Mouse (Mus musculus) forebrain, embryonic 14.5 days (tissue): ENCODE measurements around the gene Atxn1. TPM values are rescaled to one million over a fixed set of nuclear protein-coding genes. Genes with fewer than 3 reads are reported as not detected.

Source experiments
- ATAC-seq: fragments of 200-750 bp; cut with Nextera tagmentation; 2 replicates; pipeline ENCODE4 v1.8.0; 2017; ENCODE audit warnings: mild to moderate bottlenecking, moderate library complexity
- DNase-seq: peaks from one replicate; pipeline ENCODE4 v3.0.0-alpha.2; 2015; ENCODE audit warnings: low spot score
- H3K27ac ChIP-seq: fragments of 300-500 bp; sonication (generic); 2 replicates; pipeline ENCODE4 v1.5.1; 2014; ENCODE audit warnings: low read depth, mild to moderate bottlenecking, control low read depth, low read length, moderate library complexity
- H3K27me3 ChIP-seq: fragments of 300-500 bp; sonication (generic); replicated peaks from 2 replicates; pipeline ENCODE4 v1.6.1; 2014; ENCODE audit warnings: low read length, control low read depth, mixed read lengths; ENCODE audit not compliant: control insufficient read depth, insufficient read depth
- H3K36me3 ChIP-seq: fragments of 300-500 bp; sonication (generic); 2 replicates; pipeline ENCODE4 v1.6.1; 2014; ENCODE audit warnings: low read length, control low read depth; ENCODE audit not compliant: control insufficient read depth, insufficient read depth
- H3K4me1 ChIP-seq: fragments of 300-500 bp; sonication (generic); 2 replicates; pipeline ENCODE4 v1.6.1; 2014; ENCODE audit warnings: antibody characterized with exemption, low read length, control low read depth; ENCODE audit not compliant: control insufficient read depth, insufficient read depth
- H3K4me2 ChIP-seq: fragments of 300-500 bp; sonication (generic); 2 replicates; pipeline ENCODE4 v1.6.1; 2014; ENCODE audit warnings: mild to moderate bottlenecking, control low read depth, low read length
- H3K4me3 ChIP-seq: fragments of 300-500 bp; sonication (generic); 2 replicates; pipeline ENCODE4 v1.5.1; 2014; ENCODE audit warnings: low read depth, low read length, control low read depth
- H3K9ac ChIP-seq: fragments of 300-500 bp; sonication (generic); 2 replicates; pipeline ENCODE4 v1.6.1; 2014; ENCODE audit warnings: mild to moderate bottlenecking, low read length, control low read depth, moderate library complexity
- H3K9me3 ChIP-seq: fragments of 300-500 bp; sonication (generic); replicated peaks from 2 replicates; pipeline ENCODE4 v1.6.1; 2016; ENCODE audit warnings: low read length, control low read depth, mixed read lengths; ENCODE audit not compliant: control insufficient read depth
- WGBS: fragments of 180-500 bp; shearing (Covaris S2); extraction: QIAGEN DNeasy Blood & Tissue Kit; methylation state at CpG from one replicate; pipeline ENCODE4 v1.1.7; 2014; 5-methylcytosine and 5-hydroxymethylcytosine counted together
- polyA plus RNA-seq: library from polyadenylated mRNA; unstranded; fragments of >200 nt; fragmentation: Nextera tagmentation; extraction: Ambion mirVana; gene quantifications from 2 replicates; pipeline ENCODE4 v1.2.1, GENCODE M21; 2014

Gene Atxn1
- polyA plus RNA-seq, 1 experiment from 2014 or later = 4.3 TPM

GRCm38 (mm10) chr13:45643780-45644395, 320.9 kb downstream of the Atxn1 start:
- H3K27ac ChIP-seq = no peak overlapping the region
- no peaks in the 10 kb centered on the region for H3K4me1 ChIP-seq
- no peak overlapping the region for H3K4me2 ChIP-seq
- 57% methylated on average over 6 of the region's 6 CpGs for WGBS
- H3K9ac ChIP-seq = no peak overlapping the region
- H3K9me3 ChIP-seq = no peaks in the 10 kb centered on the region
- H3K4me3 ChIP-seq = no peak overlapping the region
- ATAC-seq (no peak), DNase-seq (peak; percentile 56)
- H3K27me3 ChIP-seq = no peaks in the 10 kb centered on the region
- H3K36me3 ChIP-seq = no peaks in the 10 kb centered on the region

- Histone ChIP-seq H3K27ac (no peak overlapping the region), H3K27me3 (no peaks in the 10 kb centered on the region), H3K4me2 (no peak overlapping the region), H3K4me3 (no peak overlapping the region), H3K9me3 (no peaks in the 10 kb centered on the region), H3K9ac (no peak overlapping the region), H3K36me3 (no peaks in the 10 kb centered on the region), H3K4me1 (no peaks in the 10 kb centered on the region)
- DNase-seq = no peak
- WGBS = 58% methylated on average over 7 of the region's 7 CpGs
- ATAC-seq = no peak
Measured at GRCm38 (mm10) chr13:45642913-45643312, 321.9 kb downstream of the Atxn1 start.

DNA sequence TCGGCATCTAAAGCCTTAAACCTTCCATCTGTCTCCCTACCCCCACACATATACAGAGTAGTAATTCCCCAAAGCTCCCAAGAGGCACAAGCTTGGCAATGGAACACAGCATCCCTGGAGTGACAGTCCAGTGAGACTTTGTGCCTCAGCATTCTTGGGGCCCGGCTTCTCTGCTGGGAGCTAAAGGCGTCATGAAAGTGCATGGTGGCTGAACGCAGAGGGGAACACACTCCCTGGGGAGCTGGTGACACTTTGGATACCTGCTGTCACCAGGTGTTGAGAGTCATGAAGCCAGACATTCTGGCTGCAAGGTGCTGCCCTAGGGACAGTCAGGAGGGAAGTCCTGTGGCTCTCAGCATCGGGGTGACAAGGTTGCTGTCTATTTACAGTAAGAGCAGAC, 324.4 kb downstream of the Atxn1 start:
- H3K27ac ChIP-seq = no peak overlapping the region
- no peak overlapping the region for H3K9ac ChIP-seq
- H3K36me3 ChIP-seq = no peaks in the 10 kb centered on the region
- H3K27me3 ChIP-seq = no peaks in the 10 kb centered on the region
- H3K4me2 ChIP-seq = no peak overlapping the region
- no peak overlapping the region for H3K4me3 ChIP-seq
- ATAC-seq (no peak), DNase-seq (no peak)
- no peaks in the 10 kb centered on the region for H3K4me1 ChIP-seq
- H3K9me3 ChIP-seq = no peaks in the 10 kb centered on the region
- 69% methylated on average over 5 of the region's 5 CpGs for WGBS

- Histone ChIP-seq H3K36me3 (no peaks in the 10 kb centered on the region), H3K4me1 (no peaks in the 10 kb centered on the region), H3K27ac (no peak overlapping the region), H3K27me3 (no peaks in the 10 kb centered on the region), H3K4me2 (no peak overlapping the region), H3K9ac (no peak overlapping the region), H3K9me3 (no peaks in the 10 kb centered on the region), H3K4me3 (no peak overlapping the region)
- no peak for ATAC-seq
- DNase-seq = no peak
- 98% methylated on average over 1 of the region's 1 CpGs for WGBS
Measured at GRCm38 (mm10) chr13:45638281-45638680, 326.5 kb downstream of the Atxn1 start.

DNA sequence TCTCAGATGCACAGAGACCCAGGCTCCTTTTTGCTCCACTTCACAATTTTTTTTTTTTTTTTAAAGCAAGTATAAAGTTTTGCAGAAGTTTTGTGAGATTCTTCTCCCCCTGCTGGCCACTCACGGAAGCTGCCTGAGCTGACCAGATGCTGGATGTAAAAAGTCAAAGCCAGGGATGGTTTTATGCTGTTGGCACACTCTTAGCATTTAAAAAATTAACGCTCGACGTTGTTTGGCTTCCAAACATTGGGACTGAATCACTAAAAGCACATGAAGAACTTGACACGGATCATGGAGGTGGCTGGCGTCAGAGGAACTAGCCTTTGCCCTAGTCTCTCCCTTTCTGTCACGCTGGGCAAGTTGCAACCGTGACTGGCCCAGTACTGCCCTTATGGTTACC, 327.5 kb downstream of the Atxn1 start:
- H3K4me3 ChIP-seq = no peak overlapping the region
- 57% methylated on average over 8 of the region's 8 CpGs for WGBS
- H3K27ac ChIP-seq = no peak overlapping the region
- no peak for ATAC-seq
- no peaks in the 10 kb centered on the region for H3K9me3 ChIP-seq
- H3K36me3 ChIP-seq = no peaks in the 10 kb centered on the region
- H3K4me2 ChIP-seq = no peak overlapping the region
- DNase-seq = peak; percentile 33
- H3K4me1 ChIP-seq = no peaks in the 10 kb centered on the region
- H3K27me3 ChIP-seq = no peaks in the 10 kb centered on the region
- no peak overlapping the region for H3K9ac ChIP-seq

DNA sequence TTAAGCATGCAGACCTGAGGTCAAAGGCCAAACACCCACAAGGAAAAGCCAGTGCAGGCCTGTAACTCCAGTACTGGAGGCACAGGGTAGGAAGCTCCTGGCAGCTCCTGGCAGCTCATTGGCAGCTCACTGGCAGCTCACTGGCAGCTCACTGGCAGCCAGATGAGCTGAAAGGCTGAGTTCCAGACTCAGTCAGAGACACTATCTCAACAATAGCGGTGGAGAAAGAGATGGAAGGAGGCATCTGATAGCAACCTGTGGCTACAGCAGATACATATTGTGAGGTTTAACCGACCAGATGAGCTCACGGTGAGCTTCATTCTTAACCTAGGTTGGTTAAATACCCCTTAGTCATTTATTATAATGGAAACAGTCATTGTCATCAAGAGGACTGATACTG, 328.4 kb downstream of the Atxn1 start:
- H3K27me3 ChIP-seq = no peaks in the 10 kb centered on the region
- 82% methylated on average over 3 of the region's 3 CpGs for WGBS

GRCm38 (mm10) chr13:45633918-45634317, 330.9 kb downstream of the Atxn1 start:
- H3K27me3 ChIP-seq = no peaks in the 10 kb centered on the region
- H3K9me3 ChIP-seq = no peaks in the 10 kb centered on the region
- no peak for ATAC-seq
- H3K27ac ChIP-seq = no peak overlapping the region
- H3K36me3 ChIP-seq = no peaks in the 10 kb centered on the region
- DNase-seq = no peak
- H3K4me3 ChIP-seq = no peak overlapping the region
- no peaks in the 10 kb centered on the region for H3K4me1 ChIP-seq
- H3K9ac ChIP-seq = no peak overlapping the region
- H3K4me2 ChIP-seq = no peak overlapping the region

More for the DNA sequence above, 328.4 kb downstream of the Atxn1 start:
- H3K4me3 ChIP-seq = no peak overlapping the region
- peak; percentile 44 for DNase-seq
- H3K9ac ChIP-seq = no peak overlapping the region
- no peaks in the 10 kb centered on the region for H3K4me1 ChIP-seq
- no peaks in the 10 kb centered on the region for H3K9me3 ChIP-seq
- H3K36me3 ChIP-seq = no peaks in the 10 kb centered on the region
- H3K4me2 ChIP-seq = no peak overlapping the region
- no peak overlapping the region for H3K27ac ChIP-seq
- no peak for ATAC-seq

DNA sequence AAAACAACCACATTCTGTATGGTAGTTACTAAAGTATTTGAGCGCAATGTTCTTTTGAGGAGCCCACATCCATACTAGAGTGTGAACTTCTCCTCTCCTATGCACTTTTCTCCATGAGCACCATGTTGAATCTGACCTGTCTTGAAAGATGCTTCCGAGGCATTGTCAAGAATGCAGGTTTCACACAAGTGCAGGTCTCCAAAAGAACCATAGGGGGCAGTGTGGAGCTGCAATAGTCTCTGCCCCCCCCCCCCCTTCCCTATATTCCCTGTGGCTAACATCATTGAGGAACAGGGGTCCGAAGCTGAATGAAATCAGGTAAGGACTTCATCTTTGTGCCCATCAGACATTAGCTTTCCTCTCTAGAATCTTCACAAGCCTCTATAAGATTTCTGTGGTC, 332.7 kb downstream of the Atxn1 start:
- 70% methylated on average over 3 of the region's 3 CpGs for WGBS
- no peak for DNase-seq
- no peak for ATAC-seq
- H3K36me3 ChIP-seq = no peaks in the 10 kb centered on the region
- H3K4me2 ChIP-seq = no peak overlapping the region
- no peaks in the 10 kb centered on the region for H3K9me3 ChIP-seq
- H3K4me1 ChIP-seq = no peaks in the 10 kb centered on the region; the same call in 1 of the 2 replicates
- H3K4me3 ChIP-seq = no peak overlapping the region
- H3K27ac ChIP-seq = no peak overlapping the region
- H3K27me3 ChIP-seq = no peaks in the 10 kb centered on the region
- no peak overlapping the region for H3K9ac ChIP-seq

DNA sequence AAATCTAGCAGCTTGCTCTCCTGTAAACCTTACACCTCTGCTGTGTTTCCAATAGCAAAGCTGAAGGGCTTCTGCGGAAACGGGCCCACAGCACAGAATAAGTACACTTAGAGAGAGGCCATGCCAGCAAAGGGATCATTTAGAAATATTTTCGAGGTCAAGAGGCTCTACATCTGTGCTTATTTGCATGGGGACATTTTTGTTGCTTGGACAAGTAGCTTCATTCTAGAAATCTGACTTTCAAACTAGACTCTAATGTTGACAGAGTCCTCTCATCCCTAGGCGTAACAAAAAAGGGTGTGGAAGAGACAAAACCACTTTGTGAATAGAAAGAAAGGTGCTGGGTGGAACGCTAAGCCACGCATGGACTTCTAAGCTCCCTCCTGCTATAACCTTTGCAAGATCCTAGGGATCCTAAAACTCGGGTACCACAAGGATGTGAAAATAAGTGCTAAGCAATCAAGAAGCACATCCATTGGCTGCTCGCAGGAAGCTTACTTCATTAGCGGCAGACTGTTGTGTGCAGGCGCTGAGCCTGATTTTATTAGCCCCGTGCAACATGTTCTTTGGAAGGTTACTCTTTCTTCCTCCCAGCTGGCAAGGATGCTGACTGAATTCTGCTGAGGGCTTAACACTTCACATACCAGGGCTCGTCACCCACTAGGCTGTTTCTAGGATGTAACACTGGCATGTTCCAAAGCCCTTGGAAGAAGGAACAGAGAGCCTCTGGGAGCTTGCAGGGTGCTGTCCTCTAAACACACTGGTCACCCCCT, 334.1 kb downstream of the Atxn1 start:
- H3K27me3 ChIP-seq = no peaks in the 10 kb centered on the region
- H3K4me3 ChIP-seq = no peak overlapping the region
- no peak for ATAC-seq
- H3K9me3 ChIP-seq = no peaks in the 10 kb centered on the region
- H3K27ac ChIP-seq = no peak overlapping the region
- WGBS = 61% methylated on average over 12 of the region's 12 CpGs
- no peak overlapping the region for H3K9ac ChIP-seq
- no peaks in the 10 kb centered on the region; the same call in 1 of the 2 replicates for H3K4me1 ChIP-seq
- DNase-seq = peak; percentile 59
- H3K4me2 ChIP-seq = no peak overlapping the region
- H3K36me3 ChIP-seq = no peaks in the 10 kb centered on the region
